Mouse (Mus musculus) hindbrain, embryonic 15.5 days (tissue): Measurements from ENCODE around the gene Olfr1265. TPM values are rescaled to one million over a fixed set of nuclear protein-coding genes. Genes with fewer than 3 reads are reported as not detected.

ENCODE experiments used
- ATAC-seq: fragments of 200-750 bp; cut with Nextera tagmentation; 2 replicates; pipeline ENCODE4 v1.8.0; 2017; ENCODE audit warnings: low read depth, moderate number of reproducible peaks, moderate TSS enrichment; ENCODE audit not compliant: low FRiP score
- H3K27ac ChIP-seq: fragments of 300-500 bp; sonication (generic); replicated peaks from 2 replicates; pipeline ENCODE4 v1.5.1; 2015; ENCODE audit warnings: mild to moderate bottlenecking, inconsistent platforms
- H3K27me3 ChIP-seq: fragments of 300-500 bp; sonication (generic); 2 replicates; pipeline ENCODE4 v1.6.1; 2015; ENCODE audit warnings: control low read depth, inconsistent platforms
- H3K36me3 ChIP-seq: fragments of 300-500 bp; sonication (generic); 2 replicates; pipeline ENCODE4 v1.6.1; 2015; ENCODE audit warnings: control low read depth, inconsistent platforms
- H3K4me1 ChIP-seq: fragments of 300-500 bp; sonication (generic); replicated peaks from 2 replicates; pipeline ENCODE4 v1.6.1; 2015; ENCODE audit warnings: control low read depth, inconsistent platforms
- H3K4me2 ChIP-seq: fragments of 300-500 bp; sonication (generic); 2 replicates; pipeline ENCODE4 v1.6.1; 2015; ENCODE audit warnings: moderate library complexity, mild to moderate bottlenecking, inconsistent platforms
- H3K4me3 ChIP-seq: fragments of 300-500 bp; sonication (generic); 2 replicates; pipeline ENCODE4 v1.5.1; 2015; ENCODE audit warnings: mild to moderate bottlenecking, inconsistent platforms
- H3K9ac ChIP-seq: fragments of 300-500 bp; sonication (generic); 2 replicates; pipeline ENCODE4 v1.6.1; 2015; ENCODE audit warnings: inconsistent platforms
- H3K9me3 ChIP-seq: fragments of 300-500 bp; sonication (generic); 2 replicates; pipeline ENCODE4 v1.6.1; 2016; ENCODE audit warnings: control low read depth, inconsistent platforms
- WGBS: fragments of 180-500 bp; shearing (Covaris S2); methylation state at CpG from one replicate; pipeline ENCODE4 v1.1.7; 2015; 5-methylcytosine and 5-hydroxymethylcytosine counted together
- polyA plus RNA-seq: library from polyadenylated mRNA; unstranded; fragments of >200 nt; fragmentation: Nextera tagmentation; extraction: Ambion mirVana; gene quantifications from 2 replicates; pipeline ENCODE4 v1.2.1, GENCODE M21; 2015

Olfr1265 gene
- polyA plus RNA-seq, result not detected in 2 replicates

DNA sequence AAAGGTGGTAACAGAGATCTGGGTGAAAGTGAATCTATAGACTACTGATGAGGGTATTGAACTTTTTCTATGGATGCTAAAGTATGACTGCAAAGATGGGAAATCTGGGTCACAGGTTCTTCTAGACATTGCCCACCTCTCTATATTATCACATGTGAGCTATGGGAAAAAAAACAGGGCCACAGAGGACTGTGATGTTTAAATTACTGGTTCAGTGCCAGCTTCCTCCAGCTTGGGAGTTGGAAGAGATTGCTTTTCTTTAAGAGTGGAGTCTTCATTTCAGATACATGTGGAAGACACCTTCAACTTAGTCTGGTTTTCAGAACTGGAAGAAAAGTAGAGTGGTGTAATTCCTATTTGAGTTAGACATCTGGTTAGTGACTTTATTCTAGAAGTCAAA is at the start of gene Olfr1265:
Gene Olfr1265 (plus strand): TSS at position 301 of the 400 bp plus-strand sequence.
- ATAC-seq, result no peak
- H3K9ac ChIP-seq, result no peak within 1 kb of the TSS
- no peak within 1 kb of the TSS for H3K27ac ChIP-seq
- H3K36me3 ChIP-seq, result no peaks in the 10 kb centered on the region
- H3K27me3 ChIP-seq, result no peaks in the 10 kb centered on the region
- no peaks in the 10 kb centered on the region for H3K4me1 ChIP-seq
- H3K4me3 ChIP-seq, result no peak within 1 kb of the TSS
- H3K4me2 ChIP-seq, result no peak within 1 kb of the TSS
- no peaks in the 10 kb centered on the region for H3K9me3 ChIP-seq

GRCm38 (mm10) chr2:89990921-89991320 is 44.2 kb upstream of the Olfr1265 start, which contains the start of gene Olfr1261:
Gene Olfr1261 (plus strand): TSS chr2:89991221.
- no peak for ATAC-seq
- no peak within 1 kb of the TSS for H3K27ac ChIP-seq
- no peaks in the 10 kb centered on the region for H3K36me3 ChIP-seq
- H3K27me3 ChIP-seq, result no peaks in the 10 kb centered on the region
- H3K4me3 ChIP-seq, result no peak within 1 kb of the TSS
- no peaks in the 10 kb centered on the region for H3K4me1 ChIP-seq
- no peak within 1 kb of the TSS for H3K4me2 ChIP-seq
- no peaks in the 10 kb centered on the region for H3K9me3 ChIP-seq
- H3K9ac ChIP-seq, result no peak within 1 kb of the TSS

- Histone ChIP-seq H3K36me3 (no peaks in the 10 kb centered on the region), H3K4me3 (no peak within 1 kb of the TSS), H3K9ac (no peak within 1 kb of the TSS), H3K27me3 (no peaks in the 10 kb centered on the region), H3K4me2 (no peak within 1 kb of the TSS), H3K4me1 (no peaks in the 10 kb centered on the region), H3K9me3 (no peaks in the 10 kb centered on the region), H3K27ac (no peak within 1 kb of the TSS)
- no peak for ATAC-seq
Measured at GRCm38 (mm10) chr2:89999845-90000244, 35.3 kb upstream of the Olfr1265 start, which contains the start of gene Olfr1262. Gene Olfr1262 (plus strand): TSS chr2:90000145.

- Histone ChIP-seq H3K27ac (no peak within 1 kb of the TSS), H3K27me3 (no peaks in the 10 kb centered on the region), H3K9me3 (no peaks in the 10 kb centered on the region), H3K36me3 (no peaks in the 10 kb centered on the region), H3K4me2 (no peak within 1 kb of the TSS), H3K4me1 (no peaks in the 10 kb centered on the region), H3K4me3 (no peak within 1 kb of the TSS), H3K9ac (no peak within 1 kb of the TSS)
- ATAC-seq, result no peak
- 83% methylated on average over 2 of the region's 2 CpGs for WGBS
Measured at GRCm38 (mm10) chr2:90011831-90012230, 23.3 kb upstream of the Olfr1265 start, which contains the start of gene Olfr1263. Gene Olfr1263 (plus strand): TSS chr2:90012131.

DNA sequence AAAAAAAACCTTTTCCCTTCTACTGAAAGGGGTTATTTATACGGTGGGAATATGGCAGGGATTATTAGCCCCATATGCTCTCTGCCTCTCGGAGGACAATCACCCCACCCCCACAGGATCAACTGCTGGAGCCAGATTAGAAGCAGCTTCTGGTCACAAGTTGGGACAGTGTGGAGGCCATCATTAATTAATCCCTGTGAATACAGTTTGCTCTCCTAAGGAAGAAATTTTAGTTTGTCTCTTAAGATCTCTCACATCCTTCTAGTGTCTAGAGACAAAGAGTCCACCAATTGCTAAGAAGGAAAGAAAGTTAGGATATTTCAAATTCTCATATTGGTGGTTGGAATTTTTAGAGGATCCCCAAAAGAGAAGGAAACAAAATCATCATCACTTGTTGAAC is 9.7 kb upstream of the Olfr1265 start, which contains the start of gene Olfr1264:
Gene Olfr1264 (minus strand): TSS at position 101 of the 400 bp plus-strand sequence.
- 86% methylated on average over 2 of the region's 2 CpGs for WGBS
- no peak within 1 kb of the TSS for H3K4me2 ChIP-seq
- no peak for ATAC-seq
- H3K9me3 ChIP-seq, result no peaks in the 10 kb centered on the region
- no peak within 1 kb of the TSS for H3K27ac ChIP-seq
- H3K27me3 ChIP-seq, result no peaks in the 10 kb centered on the region
- H3K4me3 ChIP-seq, result no peak within 1 kb of the TSS
- no peaks in the 10 kb centered on the region for H3K36me3 ChIP-seq
- H3K9ac ChIP-seq, result no peak within 1 kb of the TSS
- no peaks in the 10 kb centered on the region for H3K4me1 ChIP-seq

- no peak within 1 kb of the TSS for H3K27ac ChIP-seq
- H3K36me3 ChIP-seq, result no peaks in the 10 kb centered on the region
- H3K9me3 ChIP-seq, result no peaks in the 10 kb centered on the region
- H3K4me2 ChIP-seq, result no peak within 1 kb of the TSS
- no peaks in the 10 kb centered on the region for H3K4me1 ChIP-seq
- no peak for ATAC-seq
- no peaks in the 10 kb centered on the region for H3K27me3 ChIP-seq
- no peak within 1 kb of the TSS for H3K9ac ChIP-seq
- no peak within 1 kb of the TSS for H3K4me3 ChIP-seq
Measured at GRCm38 (mm10) chr2:90063494-90063893, 28.4 kb downstream of the Olfr1265 start, which contains the start of gene Olfr140. Gene Olfr140 (minus strand): TSS chr2:90063594.

- ATAC-seq, result no peak
- Histone ChIP-seq H3K9me3 (no peaks in the 10 kb centered on the region), H3K36me3 (no peaks in the 10 kb centered on the region), H3K27ac (no peak overlapping the region), H3K4me2 (no peak overlapping the region), H3K27me3 (no peaks in the 10 kb centered on the region), H3K9ac (no peak overlapping the region), H3K4me1 (no peaks in the 10 kb centered on the region), H3K4me3 (no peak overlapping the region)
- WGBS, result 77% methylated on average over 2 of the region's 2 CpGs
Measured at GRCm38 (mm10) chr2:90070065-90070464, 34.9 kb downstream of the Olfr1265 start.

Other genes starting within 250 kb of the Olfr1265 start
- not detected in 2 replicates for gene Olfr1254, start 241.7 kb upstream of the Olfr1265 start, polyA plus RNA-seq
- not detected in 2 replicates for gene Olfr1255, start 223.3 kb upstream of the Olfr1265 start, polyA plus RNA-seq
- not detected in 2 replicates for gene Olfr1256, start 193.8 kb upstream of the Olfr1265 start, polyA plus RNA-seq
- gene Olfr48, start 187.1 kb upstream of the Olfr1265 start, polyA plus RNA-seq, result 0.12 TPM in 1 of 2 replicates, not detected in the other
- not detected in 2 replicates for gene Olfr1257, start 156.9 kb upstream of the Olfr1265 start, polyA plus RNA-seq
- gene Olfr1258, start 108.0 kb upstream of the Olfr1265 start, polyA plus RNA-seq, result not detected in 2 replicates
- not detected in 2 replicates for gene Olfr1259, start 86.7 kb upstream of the Olfr1265 start, polyA plus RNA-seq
- not detected in 2 replicates for gene Olfr1260, start 61.0 kb upstream of the Olfr1265 start, polyA plus RNA-seq
- not detected in 2 replicates for gene Olfr1261, start 44.1 kb upstream of the Olfr1265 start, polyA plus RNA-seq
- not detected in 2 replicates for gene Olfr1262, start 35.2 kb upstream of the Olfr1265 start, polyA plus RNA-seq
- not detected in 2 replicates for gene Olfr1263, start 23.2 kb upstream of the Olfr1265 start, polyA plus RNA-seq
- gene Olfr1264, start 9.8 kb upstream of the Olfr1265 start, polyA plus RNA-seq, result not detected in 2 replicates
- gene Olfr140, start 28.3 kb downstream of the Olfr1265 start, polyA plus RNA-seq, result not detected in 2 replicates
- not detected in 2 replicates for gene Olfr1269, start 86.1 kb downstream of the Olfr1265 start, polyA plus RNA-seq
- gene Olfr32, start 107.0 kb downstream of the Olfr1265 start, polyA plus RNA-seq, result not detected in 2 replicates
- gene Olfr1270, start 117.8 kb downstream of the Olfr1265 start, polyA plus RNA-seq, result not detected in 2 replicates
- gene Olfr1506, start 189.2 kb downstream of the Olfr1265 start, polyA plus RNA-seq, result not detected in 2 replicates
- not detected in 2 replicates for gene Olfr142, start 222.3 kb downstream of the Olfr1265 start, polyA plus RNA-seq
- not detected in 2 replicates for gene Olfr1271, start 235.7 kb downstream of the Olfr1265 start, polyA plus RNA-seq